Mouse (Mus musculus) CD4-positive helper T cell, adult 2 months (primary cell): Measurements from ENCODE around the gene Olfr398.

ENCODE experiments used
- DNase-seq: peaks from one replicate; pipeline ENCODE4 v3.0.0-alpha.2; 2012; ENCODE audit warnings: low read depth, missing footprints, low spot score

The Olfr398 gene

GRCm38 (mm10) chr11:73990307-73990706, at the start of gene Olfr398:
Gene Olfr398 (minus strand): TSS chr11:73990407.
- DNase-seq: no peak

GRCm38 (mm10) chr11:73993115-73993514, 2.9 kb upstream of the Olfr398 start:
- no peak for DNase-seq

GRCm38 (mm10) chr11:73960517-73960916, 29.7 kb downstream of the Olfr398 start, which contains the start of gene Olfr397:
Gene Olfr397 (plus strand): TSS chr11:73960817.
- DNase-seq: no peak

DNA sequence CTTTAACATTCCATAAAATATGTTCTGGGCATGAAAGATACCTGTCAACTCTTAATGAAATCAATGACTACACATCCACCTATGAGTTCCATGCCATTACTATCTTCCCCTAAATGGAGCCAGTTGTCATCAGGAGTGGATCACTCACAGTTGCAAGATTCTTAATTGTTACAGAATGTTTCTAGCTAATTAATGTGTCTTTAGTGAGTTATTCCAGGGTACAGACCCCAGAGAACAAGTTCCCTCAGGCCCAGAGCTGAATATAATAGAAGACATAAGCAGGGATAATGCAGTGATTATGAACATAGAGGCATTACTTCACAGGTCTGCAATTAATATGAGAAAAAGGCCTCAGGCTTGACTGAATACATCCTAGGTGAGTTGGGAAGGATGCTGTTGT, 53.8 kb downstream of the Olfr398 start, which contains the start of gene Olfr23:
Gene Olfr23 (plus strand): TSS at position 301 of the 400 bp plus-strand sequence.
- DNase-seq: no peak
